Mouse (Mus musculus) lung, adult 18-20 months (tissue): ENCODE measurements at regions not wholly inside any gene's neighbourhood (a gene's known extent, or its start where the extent isn't known, plus 50 kb on each side); places are given as distances from the start of the nearest gene placed in this dataset.
"Not testable (repeated sequence)": the region's sequence is repeated elsewhere in the genome, so short reads cannot be mapped to it uniquely, and the experiment has no call there.

ENCODE experiments used
- DNase-seq, 2 experiments: peaks; one replicate each; pipeline ENCODE4 v3.0.0; 2022; ENCODE audit warnings: mixed read lengths in 2 of 2

- no peak for DNase-seq
These were observed 58.3 kb downstream of the Vcpkmt start for GRCm38 (mm10) chr12:69524337-69525035.

- no peak for DNase-seq
These were observed 63.0 kb downstream of the Vcpkmt start for GRCm38 (mm10) chr12:69519869-69520268.

- DNase-seq, result no peak
These were observed 63.8 kb downstream of the Vcpkmt start for GRCm38 (mm10) chr12:69519028-69519427.

- no peak for DNase-seq
These were observed 65.2 kb downstream of the Vcpkmt start for GRCm38 (mm10) chr12:69517616-69518015.

GRCm38 (mm10) chr12:69516314-69516916 is 66.4 kb downstream of the Vcpkmt start:
- peak; percentile 42 to 50 for DNase-seq

- DNase-seq, result no peak
These were observed 67.0 kb downstream of the Vcpkmt start for GRCm38 (mm10) chr12:69515850-69516249.

GRCm38 (mm10) chr12:69515117-69515516 is 67.7 kb downstream of the Vcpkmt start:
- no peak for DNase-seq

- DNase-seq, result peak; percentile 71 to 82
These were observed 69.7 kb downstream of the Vcpkmt start for GRCm38 (mm10) chr12:69513166-69513565.

GRCm38 (mm10) chr12:69510736-69511135 is 72.1 kb downstream of the Vcpkmt start:
- no peak for DNase-seq

GRCm38 (mm10) chr12:69509180-69509579 is 73.6 kb downstream of the Vcpkmt start:
- DNase-seq, result not testable (repeated sequence)

GRCm38 (mm10) chr12:69507906-69508305 is 74.9 kb downstream of the Vcpkmt start:
- no peak for DNase-seq

GRCm38 (mm10) chr12:69507333-69507732 is 75.5 kb downstream of the Vcpkmt start:
- DNase-seq, result no peak

GRCm38 (mm10) chr12:69502706-69503070 is 80.1 kb downstream of the Vcpkmt start:
- peak; percentile 41 to 43 for DNase-seq

GRCm38 (mm10) chr12:69501783-69502705 is 80.8 kb downstream of the Vcpkmt start:
- DNase-seq, result peak; percentile 87 to 91

- DNase-seq, result no peak
These were observed 81.5 kb downstream of the Vcpkmt start for GRCm38 (mm10) chr12:69501346-69501730.

- DNase-seq, result peak; percentile 59 to 71
These were observed 82.1 kb downstream of the Vcpkmt start for GRCm38 (mm10) chr12:69500600-69501345.

GRCm38 (mm10) chr12:69497121-69497520 is 85.7 kb downstream of the Vcpkmt start:
- peak; percentile 66 to 72 for DNase-seq

- no peak for DNase-seq
These were observed 86.4 kb downstream of the Vcpkmt start for GRCm38 (mm10) chr12:69496341-69496904.

GRCm38 (mm10) chr12:69495776-69496175 is 87.1 kb downstream of the Vcpkmt start:
- DNase-seq, result no peak

- DNase-seq, result peak; percentile 51 to 65
These were observed 88.2 kb downstream of the Vcpkmt start for GRCm38 (mm10) chr12:69494648-69495047.

- DNase-seq, result peak; percentile 78 to 83
These were observed 93.1 kb downstream of the Vcpkmt start for GRCm38 (mm10) chr12:69489686-69490085.

GRCm38 (mm10) chr12:69486903-69487302 is 95.9 kb downstream of the Vcpkmt start:
- no peak for DNase-seq
